Mouse (Mus musculus) testis, adult 2 months (tissue): ENCODE measurements around the gene Phox2b. TPM values are rescaled to one million over a fixed set of nuclear protein-coding genes. Genes with fewer than 3 reads are reported as not detected.

Source experiments
- H3K27ac ChIP-seq: fragments of 200-500 bp; 2 replicates; pipeline ENCODE4 v1.5.1; 2012; ENCODE audit warnings: low read depth, low read length; ENCODE audit not compliant: control insufficient read depth, insufficient read depth
- H3K27me3 ChIP-seq: fragments of 200-500 bp; 2 replicates; pipeline ENCODE4 v1.6.1; 2012; ENCODE audit warnings: mild to moderate bottlenecking, low read length, moderate library complexity; ENCODE audit not compliant: control insufficient read depth, insufficient read depth
- H3K36me3 ChIP-seq: fragments of 200-500 bp; 2 replicates; pipeline ENCODE4 v1.6.1; 2012; ENCODE audit warnings: mild to moderate bottlenecking, low read length; ENCODE audit not compliant: control insufficient read depth, insufficient read depth
- H3K4me1 ChIP-seq: fragments of 200-500 bp; 2 replicates; pipeline ENCODE4 v1.6.1; 2012; ENCODE audit warnings: low read length; ENCODE audit not compliant: control insufficient read depth, insufficient read depth
- H3K4me3 ChIP-seq: fragments of 200-500 bp; 2 replicates; pipeline ENCODE4 v1.5.1; 2012; ENCODE audit warnings: low read depth, mild to moderate bottlenecking, low read length, moderate library complexity, mixed read lengths; ENCODE audit not compliant: control insufficient read depth
- CTCF ChIP-seq: fragments of 200-500 bp; IDR thresholded peaks from 2 replicates; pipeline ENCODE4 v1.5.1; 2012; ENCODE audit warnings: low read depth, mild to moderate bottlenecking, inconsistent platforms, low read length, moderate library complexity; ENCODE audit not compliant: control insufficient read depth, insufficient read depth, insufficient replicate concordance
- POLR2A ChIP-seq: fragments of 200-500 bp; IDR thresholded peaks from 2 replicates; pipeline ENCODE4 v1.6.1; 2012; ENCODE audit warnings: low read depth, mild to moderate bottlenecking, inconsistent platforms, low read length, moderate library complexity; ENCODE audit not compliant: control insufficient read depth
- polyA plus RNA-seq: library from polyadenylated mRNA; depleted of rRNA; stranded (reverse); fragments of >200 nt; gene quantifications from 2 replicates; pipeline ENCODE4 v1.2.3, GENCODE M21; 2012

Gene Phox2b
- polyA plus RNA-seq, 1 experiment, result not detected

GRCm38 (mm10) chr5:67103016-67103415 lies 3.9 kb upstream of the Phox2b start:
- Histone ChIP-seq H3K4me3 (no peak overlapping the region), H3K4me1 (no peaks in the 10 kb centered on the region; the same call in 1 of the 2 replicates), H3K36me3 (no peaks in the 10 kb centered on the region), H3K27me3 (peaks cover 8% of the 10 kb centered on the region), H3K27ac (no peak overlapping the region)
- TF ChIP-seq CTCF (no peak), POLR2A (no peak)

- Histone ChIP-seq H3K27ac (no peak overlapping the region), H3K4me1 (no peaks in the 10 kb centered on the region; the same call in none of the 2 replicates), H3K27me3 (peaks cover 13% of the 10 kb centered on the region), H3K36me3 (no peaks in the 10 kb centered on the region), H3K4me3 (no peak overlapping the region)
- TF ChIP-seq POLR2A (no peak), CTCF (no peak)
Observed at GRCm38 (mm10) chr5:67101793-67102600, 2.9 kb upstream of the Phox2b start.

GRCm38 (mm10) chr5:67101395-67101760 lies 2.3 kb upstream of the Phox2b start:
- Histone ChIP-seq H3K36me3 (no peaks in the 10 kb centered on the region), H3K4me1 (peaks cover under 1% of the 10 kb centered on the region), H3K27ac (no peak overlapping the region), H3K27me3 (peaks cover 14% of the 10 kb centered on the region), H3K4me3 (no peak overlapping the region)
- TF ChIP-seq POLR2A, result no peak
- TF ChIP-seq CTCF, result no peak

GRCm38 (mm10) chr5:67100564-67101394 lies 1.7 kb upstream of the Phox2b start:
- no peak overlapping the region for H3K4me3 ChIP-seq
- no peak overlapping the region for H3K27ac ChIP-seq
- no peak for TF ChIP-seq POLR2A
- TF ChIP-seq CTCF, result no peak
- no peaks in the 10 kb centered on the region for H3K36me3 ChIP-seq
- H3K27me3 ChIP-seq, result peaks cover 17% of the 10 kb centered on the region
- H3K4me1 ChIP-seq, result peaks cover 5% of the 10 kb centered on the region

GRCm38 (mm10) chr5:67099393-67100271 lies 531 bp upstream of the Phox2b start:
- Histone ChIP-seq H3K4me3 (no peak overlapping the region), H3K36me3 (no peaks in the 10 kb centered on the region), H3K27ac (no peak overlapping the region), H3K4me1 (peaks cover 7% of the 10 kb centered on the region), H3K27me3 (peaks cover 17% of the 10 kb centered on the region)
- TF ChIP-seq CTCF (no peak), POLR2A (no peak)

GRCm38 (mm10) chr5:67098051-67098732 lies 909 bp downstream of the Phox2b start:
- H3K4me3 ChIP-seq, result no peak overlapping the region
- H3K27me3 ChIP-seq, result peaks cover 17% of the 10 kb centered on the region
- H3K4me1 ChIP-seq, result peaks cover 7% of the 10 kb centered on the region
- H3K36me3 ChIP-seq, result no peaks in the 10 kb centered on the region
- H3K27ac ChIP-seq, result no peak overlapping the region
- TF ChIP-seq CTCF (no peak), POLR2A (no peak)
